Mouse (Mus musculus) naive thymus-derived CD4-positive, alpha-beta T cell, adult 2 months (primary cell): ENCODE measurements at regions not wholly inside any gene's neighbourhood (a gene's known extent, or its start where the extent isn't known, plus 50 kb on each side); places are given as distances from the start of the nearest gene placed in this dataset.
A peak's percentile ranks its signal among the peaks of the same experiment; 100 is the strongest.
"Not testable (repeated sequence)": the region's sequence is repeated elsewhere in the genome, so short reads cannot be mapped to it uniquely, and the experiment has no call there.

Source experiments
- DNase-seq: peaks from one replicate; pipeline ENCODE4 v3.0.0-alpha.2; 2011; ENCODE audit warnings: low read depth

GRCm38 (mm10) chr13:50906431-50906830 is 194.2 kb upstream of the Spin1 start:
- not testable (repeated sequence) for DNase-seq

- no peak for DNase-seq
These were observed 193.8 kb upstream of the Spin1 start for GRCm38 (mm10) chr13:50906910-50907309.

- DNase-seq: not testable (repeated sequence)
These were observed 187.9 kb upstream of the Spin1 start for GRCm38 (mm10) chr13:50912776-50913175.

- DNase-seq: not testable (repeated sequence)
These were observed 166.7 kb upstream of the Spin1 start for GRCm38 (mm10) chr13:50934017-50934416.

GRCm38 (mm10) chr13:50942561-50942960 is 158.1 kb upstream of the Spin1 start:
- no peak for DNase-seq

GRCm38 (mm10) chr13:50949545-50950226 is 151.0 kb upstream of the Spin1 start:
- DNase-seq: peak; percentile 80

GRCm38 (mm10) chr13:50954671-50955070 is 146.0 kb upstream of the Spin1 start:
- DNase-seq: no peak

- no peak for DNase-seq
These were observed 142.4 kb upstream of the Spin1 start for GRCm38 (mm10) chr13:50958051-50958883.

- DNase-seq: no peak
These were observed 139.8 kb upstream of the Spin1 start for GRCm38 (mm10) chr13:50960909-50961308.

GRCm38 (mm10) chr13:50964070-50964469 is 136.6 kb upstream of the Spin1 start:
- peak; percentile 11 for DNase-seq

GRCm38 (mm10) chr13:50965041-50965440 is 135.6 kb upstream of the Spin1 start:
- DNase-seq: not testable (repeated sequence)

- no peak for DNase-seq
These were observed 135.0 kb upstream of the Spin1 start for GRCm38 (mm10) chr13:50965678-50966077.

- DNase-seq: no peak
These were observed 133.9 kb upstream of the Spin1 start for GRCm38 (mm10) chr13:50966826-50967225.

GRCm38 (mm10) chr13:50973379-50973778 is 127.3 kb upstream of the Spin1 start:
- DNase-seq: no peak

GRCm38 (mm10) chr13:50975306-50975920 is 125.3 kb upstream of the Spin1 start:
- DNase-seq: no peak

GRCm38 (mm10) chr13:50982005-50982404 is 118.7 kb upstream of the Spin1 start:
- no peak for DNase-seq

GRCm38 (mm10) chr13:50982990-50983389 is 117.7 kb upstream of the Spin1 start:
- no peak for DNase-seq

- DNase-seq: no peak
These were observed 108.8 kb upstream of the Spin1 start for GRCm38 (mm10) chr13:50991726-50992432.

GRCm38 (mm10) chr13:50999738-51000137 is 100.9 kb upstream of the Spin1 start:
- DNase-seq: no peak

GRCm38 (mm10) chr13:51004827-51005226 is 95.9 kb upstream of the Spin1 start:
- no peak for DNase-seq

GRCm38 (mm10) chr13:51010736-51011135 is 89.9 kb upstream of the Spin1 start:
- no peak for DNase-seq

- DNase-seq: no peak
These were observed 84.5 kb upstream of the Spin1 start for GRCm38 (mm10) chr13:51016209-51016608.
